Mouse (Mus musculus): ENCODE data around the gene Tmtc1. TPM values are rescaled to one million over a fixed set of nuclear protein-coding genes. Genes with fewer than 3 reads are reported as not detected.

Gene Tmtc1
- total RNA-seq, 1 experiment = 5.8 TPM

DNA sequence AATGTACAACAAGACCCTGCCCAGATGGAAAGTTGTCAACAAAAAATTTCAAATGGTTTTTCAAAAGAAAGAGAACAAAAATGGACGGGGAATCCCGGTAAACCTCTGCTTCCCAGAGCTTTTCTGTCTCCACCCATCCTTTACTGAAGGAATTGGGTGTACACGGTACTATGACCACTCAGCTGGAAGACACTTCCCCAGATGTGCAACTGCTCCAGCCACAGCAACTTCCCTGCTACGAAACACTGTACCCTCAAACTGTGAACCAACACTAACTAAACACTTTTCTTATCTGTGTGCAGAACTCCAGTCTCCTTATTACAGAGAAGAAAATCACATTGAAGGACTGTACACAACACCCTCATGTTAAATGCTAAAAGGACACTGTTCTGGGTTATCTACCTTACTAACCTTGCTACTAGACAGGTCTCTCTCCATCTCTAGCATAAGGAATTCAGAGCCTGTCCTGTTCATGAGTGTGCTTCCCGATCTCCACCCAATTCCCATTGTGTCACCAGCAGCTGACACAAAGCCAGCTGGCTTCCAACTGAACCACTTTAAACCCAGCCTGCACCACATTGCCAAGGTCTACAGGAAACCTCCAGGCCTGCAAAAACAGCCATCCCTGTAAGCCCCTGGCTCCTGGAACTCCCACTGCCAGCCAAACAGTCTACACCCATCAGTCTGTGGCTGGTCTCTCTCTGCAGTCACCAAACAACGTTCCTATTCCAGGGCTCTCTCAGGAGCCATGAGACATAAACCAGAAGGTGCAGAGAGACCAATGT lies 59.9 kb downstream of the Tmtc1 start:
- no peaks in the 10 kb centered on the region for H3K9me3 ChIP-seq (ENCODE audit: control insufficient read depth, insufficient read depth, low read depth, low read length)
- H3K4me1 ChIP-seq (ENCODE audit: control insufficient read depth in 2 of 2, insufficient read depth in 2 of 2, low read length in 2 of 2, poor library complexity in 1 of 2) = no peaks in the 10 kb centered on the region
- H3K36me3 ChIP-seq (ENCODE audit: control insufficient read depth, insufficient read depth, low read length, poor library complexity, severe bottlenecking) = no peaks in the 10 kb centered on the region
- H3K4me3 ChIP-seq (ENCODE audit: insufficient read depth in 1 of 2, low read depth in 1 of 2, low read length in 2 of 2, poor library complexity in 1 of 2, severe bottlenecking in 1 of 2) = no peak overlapping the region
- in situ Hi-C loops (cut with MboI; ENCODE audit: low sequenced_read_pairs in 2 of 2, unreplicated experiment in 2 of 2) = no loop called here
- TF ChIP-seq MAFK (IDR thresholded peaks at IDR 0.05; ENCODE audit: insufficient read depth, low read depth, low read length) = no peak
- TF ChIP-seq ZNF384 (IDR thresholded peaks at IDR 0.05; ENCODE audit: low read depth, low read length) = no peak
- TF ChIP-seq HCFC1 (IDR thresholded peaks at IDR 0.05; ENCODE audit: borderline replicate concordance, insufficient read depth, low read length) = no peak
- TF ChIP-seq CHD2 (IDR thresholded peaks at IDR 0.05; ENCODE audit: low read depth, low read length) = no peak
- no peak for TF ChIP-seq ZC3H11A (IDR thresholded peaks at IDR 0.05; ENCODE audit: borderline replicate concordance, low read depth, low read length)
- no peak overlapping the region for H3K27ac ChIP-seq (ENCODE audit: insufficient read depth, low read depth, low read length, poor library complexity, severe bottlenecking)
- DNase-seq (ENCODE audit: low read depth, low spot score) = no peak
- H3K9ac ChIP-seq (ENCODE audit: insufficient read depth, low read depth, low read length, poor library complexity, severe bottlenecking) = no peak overlapping the region

DNA sequence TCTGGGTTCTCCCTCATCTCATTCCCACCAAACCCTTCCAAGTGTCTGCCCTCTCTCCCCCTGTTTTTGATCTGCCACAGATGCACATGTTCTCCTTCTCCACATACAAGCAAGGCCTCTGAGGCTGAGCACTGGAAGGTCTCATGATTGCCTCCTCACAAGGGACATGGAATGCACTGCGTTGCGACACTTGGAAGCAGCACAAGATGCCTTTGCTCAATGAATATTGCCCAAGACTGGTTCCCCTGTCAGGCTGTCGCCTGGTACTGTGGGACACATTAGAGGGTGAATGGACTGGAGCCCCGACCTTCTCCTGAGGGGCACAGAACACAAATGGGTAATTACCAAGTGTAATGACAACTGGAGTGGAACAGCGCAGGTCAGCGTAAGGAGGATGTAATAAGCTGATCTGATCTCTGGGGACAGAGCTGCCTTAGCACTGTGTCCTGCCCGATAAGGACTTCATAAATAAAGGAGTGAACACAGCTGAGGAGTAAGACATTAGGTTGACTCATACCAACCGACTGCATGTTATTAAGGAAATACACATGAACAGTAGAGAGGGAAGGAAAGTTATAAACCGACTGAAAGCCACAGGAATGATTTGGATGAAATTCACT lies 62.9 kb downstream of the Tmtc1 start:
- TF ChIP-seq ZNF384 (IDR thresholded peaks at IDR 0.05; ENCODE audit: low read depth, low read length) (no peak), CHD2 (IDR thresholded peaks at IDR 0.05; ENCODE audit: low read depth, low read length) (no peak), MAFK (IDR thresholded peaks at IDR 0.05; ENCODE audit: insufficient read depth, low read depth, low read length) (no peak), HCFC1 (IDR thresholded peaks at IDR 0.05; ENCODE audit: borderline replicate concordance, insufficient read depth, low read length) (no peak), ZC3H11A (IDR thresholded peaks at IDR 0.05; ENCODE audit: borderline replicate concordance, low read depth, low read length) (no peak)
- Histone ChIP-seq H3K9ac (ENCODE audit: insufficient read depth, low read depth, low read length, poor library complexity, severe bottlenecking) (no peak overlapping the region), H3K4me3 (ENCODE audit: insufficient read depth in 1 of 2, low read depth in 1 of 2, low read length in 2 of 2, poor library complexity in 1 of 2, severe bottlenecking in 1 of 2) (no peak overlapping the region), H3K36me3 (ENCODE audit: control insufficient read depth, insufficient read depth, low read length, poor library complexity, severe bottlenecking) (no peaks in the 10 kb centered on the region), H3K27ac (ENCODE audit: insufficient read depth, low read depth, low read length, poor library complexity, severe bottlenecking) (no peak overlapping the region), H3K9me3 (ENCODE audit: control insufficient read depth, insufficient read depth, low read depth, low read length) (no peaks in the 10 kb centered on the region), H3K4me1 (ENCODE audit: control insufficient read depth in 2 of 2, insufficient read depth in 2 of 2, low read length in 2 of 2, poor library complexity in 1 of 2) (no peaks in the 10 kb centered on the region)
- DNase-seq (ENCODE audit: low read depth, low spot score) = no peak
- in situ Hi-C loops (cut with MboI; ENCODE audit: low sequenced_read_pairs in 2 of 2, unreplicated experiment in 2 of 2) = no loop called here

- in situ Hi-C loops (cut with MboI; ENCODE audit: low sequenced_read_pairs in 2 of 2, unreplicated experiment in 2 of 2) = no loop called here
- no peak overlapping the region for H3K9ac ChIP-seq (ENCODE audit: insufficient read depth, low read depth, low read length, poor library complexity, severe bottlenecking)
- DNase-seq (ENCODE audit: low read depth, low spot score) = no peak
- H3K9me3 ChIP-seq (ENCODE audit: control insufficient read depth, insufficient read depth, low read depth, low read length) = no peaks in the 10 kb centered on the region
- H3K4me1 ChIP-seq (ENCODE audit: control insufficient read depth in 2 of 2, insufficient read depth in 2 of 2, low read length in 2 of 2, poor library complexity in 1 of 2) = no peaks in the 10 kb centered on the region
- H3K4me3 ChIP-seq (ENCODE audit: insufficient read depth in 1 of 2, low read depth in 1 of 2, low read length in 2 of 2, poor library complexity in 1 of 2, severe bottlenecking in 1 of 2) = no peak overlapping the region
- H3K27ac ChIP-seq (ENCODE audit: insufficient read depth, low read depth, low read length, poor library complexity, severe bottlenecking) = no peak overlapping the region
- H3K36me3 ChIP-seq (ENCODE audit: control insufficient read depth, insufficient read depth, low read length, poor library complexity, severe bottlenecking) = no peaks in the 10 kb centered on the region
- TF ChIP-seq MAFK (IDR thresholded peaks at IDR 0.05; ENCODE audit: insufficient read depth, low read depth, low read length) (no peak), HCFC1 (IDR thresholded peaks at IDR 0.05; ENCODE audit: borderline replicate concordance, insufficient read depth, low read length) (no peak), ZNF384 (IDR thresholded peaks at IDR 0.05; ENCODE audit: low read depth, low read length) (no peak), CHD2 (IDR thresholded peaks at IDR 0.05; ENCODE audit: low read depth, low read length) (no peak)
These were observed 68.5 kb downstream of the Tmtc1 start for GRCm38 (mm10) chr6:148375618-148376209.

DNA sequence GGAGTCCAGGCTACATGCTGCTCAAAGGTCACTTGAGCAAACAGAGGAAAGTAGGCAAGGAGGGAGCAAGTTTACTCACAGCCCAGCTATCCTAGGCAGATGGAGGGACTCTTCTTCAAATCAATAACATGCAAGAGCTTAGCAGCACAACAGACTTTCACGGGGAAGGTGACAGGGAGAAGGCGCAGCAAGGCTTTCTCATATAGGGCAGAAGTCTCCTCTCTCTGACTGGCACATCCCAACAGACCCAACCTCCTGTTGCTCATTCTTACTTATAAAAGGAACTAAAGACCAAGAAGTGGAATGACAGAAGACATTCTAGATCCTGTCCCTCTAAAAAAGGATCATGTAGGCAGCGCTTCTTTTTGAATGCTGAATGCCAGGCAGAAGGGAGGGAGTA lies 69.2 kb downstream of the Tmtc1 start:
- H3K27ac ChIP-seq (ENCODE audit: insufficient read depth, low read depth, low read length, poor library complexity, severe bottlenecking) = no peak overlapping the region
- no peaks in the 10 kb centered on the region for H3K9me3 ChIP-seq (ENCODE audit: control insufficient read depth, insufficient read depth, low read depth, low read length)
- no peaks in the 10 kb centered on the region for H3K36me3 ChIP-seq (ENCODE audit: control insufficient read depth, insufficient read depth, low read length, poor library complexity, severe bottlenecking)
- TF ChIP-seq CHD2 (IDR thresholded peaks at IDR 0.05; ENCODE audit: low read depth, low read length) = no peak
- TF ChIP-seq ZC3H11A (IDR thresholded peaks at IDR 0.05; ENCODE audit: borderline replicate concordance, low read depth, low read length) = no peak
- TF ChIP-seq HCFC1 (IDR thresholded peaks at IDR 0.05; ENCODE audit: borderline replicate concordance, insufficient read depth, low read length) = no peak
- H3K4me1 ChIP-seq (ENCODE audit: control insufficient read depth in 2 of 2, insufficient read depth in 2 of 2, low read length in 2 of 2, poor library complexity in 1 of 2) = no peaks in the 10 kb centered on the region
- in situ Hi-C loops (cut with MboI; ENCODE audit: low sequenced_read_pairs in 2 of 2, unreplicated experiment in 2 of 2) = no loop called here
- H3K9ac ChIP-seq (ENCODE audit: insufficient read depth, low read depth, low read length, poor library complexity, severe bottlenecking) = no peak overlapping the region
- no peak overlapping the region for H3K4me3 ChIP-seq (ENCODE audit: insufficient read depth in 1 of 2, low read depth in 1 of 2, low read length in 2 of 2, poor library complexity in 1 of 2, severe bottlenecking in 1 of 2)
- no peak for DNase-seq (ENCODE audit: low read depth, low spot score)

Measured in ES-E14 (cell line).